Mouse (Mus musculus) gastrocnemius, postnatal 4 days (tissue): Measurements from ENCODE around the gene Fbxw10. TPM values are rescaled to one million over a fixed set of nuclear protein-coding genes. Genes with fewer than 3 reads are reported as not detected.
A peak's percentile ranks its signal among the peaks of the same experiment; 100 is the strongest.

ENCODE experiments used
- DNase-seq, 2 experiments: peaks; one replicate each; pipeline ENCODE4 v3.0.0; 2021 to 2022; ENCODE audit warnings: low spot score in 2 of 2, mixed read lengths in 2 of 2
- total RNA-seq, 2 experiments: library from RNA; stranded (reverse); gene quantifications; 2 replicates each; pipeline ENCODE4 v1.2.3; 2021

The Fbxw10 gene
- total RNA-seq, 2 experiments from 2014 or later = 0.96 to 1.1 TPM

DNA sequence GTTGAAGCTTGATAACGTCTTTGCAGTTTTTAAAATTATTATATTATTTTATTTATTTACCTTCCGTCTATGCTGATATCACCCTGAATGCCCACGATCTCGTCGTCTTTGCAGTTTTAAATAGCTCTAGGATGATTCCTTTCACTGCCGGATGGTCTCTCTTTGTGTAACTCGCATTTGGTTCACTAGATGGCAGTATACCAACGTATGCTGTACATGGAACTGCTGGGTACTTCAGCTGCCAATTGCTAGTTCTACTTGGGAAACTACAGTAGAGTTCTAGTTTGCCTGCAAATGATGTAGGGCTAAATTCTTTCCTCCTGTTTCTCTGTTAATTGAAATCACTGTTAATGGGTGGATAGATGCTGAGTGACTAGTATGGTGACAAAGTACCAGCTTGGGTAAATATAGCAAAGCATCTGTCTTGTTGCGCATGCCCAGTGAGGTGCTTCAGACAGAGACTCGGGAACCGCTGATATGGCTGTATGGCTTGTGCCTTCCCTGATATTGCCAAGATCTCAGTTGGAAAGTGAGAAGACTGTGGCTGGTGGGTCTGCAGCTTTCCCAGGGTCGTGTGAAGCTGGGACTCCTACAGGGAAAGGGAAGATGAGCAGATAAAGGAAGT lies 54.9 kb downstream of the Fbxw10 start:
- DNase-seq = peak in 1 of 2 experiments; percentile 59

DNA sequence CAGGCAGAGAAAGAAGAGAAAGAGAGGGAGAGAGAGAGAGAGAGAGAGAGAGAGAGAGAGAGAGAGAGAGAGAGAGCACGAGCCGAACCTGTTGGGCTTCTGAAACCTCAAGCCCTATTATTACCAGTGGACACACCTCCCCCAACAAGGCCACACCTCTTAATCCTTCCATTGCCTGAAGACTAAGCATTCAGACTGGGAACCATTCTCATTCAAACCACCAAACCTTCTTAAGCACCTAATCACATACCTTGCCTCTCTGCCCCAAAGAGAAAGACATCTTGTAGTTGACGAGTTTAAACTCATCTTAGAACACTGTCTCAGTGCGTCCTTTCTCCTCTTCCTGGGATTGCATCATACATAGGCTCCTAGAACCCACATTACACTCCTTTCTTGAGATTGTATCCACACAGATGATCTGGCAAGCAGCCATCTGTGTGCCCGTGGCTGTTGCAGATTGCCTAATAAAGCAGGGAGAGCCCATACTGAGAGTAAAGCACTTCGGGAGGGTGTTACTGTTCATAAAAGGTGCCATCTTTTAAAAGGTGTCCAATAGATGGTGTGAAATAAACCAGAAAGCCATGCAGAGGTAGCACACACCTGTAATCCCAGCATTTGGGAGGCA lies 57.1 kb downstream of the Fbxw10 start:
- DNase-seq = no peak

DNA sequence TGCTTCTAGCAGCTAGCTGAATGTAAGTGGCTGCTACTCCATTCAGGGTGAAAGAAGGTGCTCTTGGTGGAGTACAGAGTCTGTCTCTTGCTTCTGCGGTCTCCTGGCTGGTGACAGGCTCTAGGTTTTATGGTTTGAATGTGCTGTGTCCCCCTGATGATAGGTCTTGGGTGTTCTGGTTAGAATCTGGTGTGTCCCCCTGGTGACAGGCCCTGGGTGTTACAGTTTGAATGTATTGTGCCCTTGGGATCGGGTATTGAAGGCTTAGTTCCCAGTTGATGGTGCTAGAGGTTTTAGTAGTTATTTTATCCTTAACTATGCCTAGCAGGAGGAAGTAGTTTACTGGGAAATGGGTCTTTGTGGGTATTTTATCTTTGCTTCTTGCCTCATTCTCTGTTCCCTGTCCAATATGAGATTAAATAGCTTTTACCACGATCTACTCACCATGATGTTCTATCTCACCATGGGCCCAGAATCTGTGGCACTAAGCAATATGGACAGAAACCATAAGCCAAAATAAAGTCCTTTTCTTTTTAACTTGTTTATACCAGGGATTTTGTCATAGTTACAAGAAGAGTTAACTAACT lies 62.9 kb downstream of the Fbxw10 start:
- no peak for DNase-seq

DNA sequence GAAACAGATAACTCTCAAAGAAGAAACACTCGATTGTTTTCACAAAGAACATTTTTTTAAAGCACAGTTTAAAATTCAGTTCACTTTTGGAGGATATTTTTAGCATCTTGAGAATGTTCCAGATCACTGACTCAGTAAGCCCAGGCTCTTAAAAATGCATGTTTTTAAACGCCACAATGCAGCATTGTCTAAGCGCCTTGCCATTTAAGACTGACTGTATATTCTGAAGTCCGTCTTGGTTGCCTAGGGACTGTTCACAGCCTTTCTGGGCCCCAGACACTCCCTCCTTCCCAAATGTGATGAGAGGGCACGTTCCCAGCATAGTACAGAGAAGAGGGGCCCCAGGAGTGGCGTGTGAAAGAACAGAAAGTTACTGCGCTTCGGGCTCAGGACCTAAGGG lies 64.5 kb downstream of the Fbxw10 start:
- no peak for DNase-seq

DNA sequence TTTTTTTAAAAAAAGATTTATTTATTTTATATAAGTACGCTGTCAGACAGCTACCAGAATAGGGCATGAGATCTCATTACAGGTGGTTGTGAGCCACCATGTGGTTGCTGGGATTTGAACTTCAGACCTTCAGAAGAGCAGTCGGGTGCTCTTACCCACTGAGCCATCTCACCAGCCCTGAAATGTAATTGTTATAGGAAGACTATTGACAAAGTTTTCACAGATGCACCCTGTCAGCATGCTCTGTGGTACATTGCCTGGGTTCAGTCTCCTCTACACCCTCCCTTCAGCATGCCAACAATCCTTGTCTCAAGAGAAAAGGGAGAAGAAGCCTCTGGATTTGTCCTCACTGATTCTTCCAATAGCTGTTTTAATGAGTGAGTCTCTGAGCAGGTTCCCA lies 66.3 kb downstream of the Fbxw10 start:
- DNase-seq = no peak

DNA sequence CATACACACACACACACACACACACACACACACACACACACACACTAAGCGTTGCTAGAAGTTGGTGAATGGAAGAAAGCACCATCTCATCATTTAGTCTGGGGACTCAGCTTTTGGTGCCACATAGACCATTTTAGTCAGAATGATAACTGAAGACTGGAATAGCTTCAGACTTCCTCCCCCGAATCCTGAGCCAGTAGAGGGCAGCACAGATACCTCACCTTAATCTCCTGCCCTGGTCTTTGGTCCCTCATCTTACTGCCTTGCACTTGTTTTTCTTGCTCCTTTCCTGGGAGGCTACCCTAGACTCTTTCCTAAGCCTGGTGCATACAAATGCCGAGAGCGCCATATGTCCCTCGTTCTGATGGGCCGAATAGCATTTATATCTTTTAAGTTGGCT lies 67.7 kb downstream of the Fbxw10 start:
- DNase-seq = no peak

DNA sequence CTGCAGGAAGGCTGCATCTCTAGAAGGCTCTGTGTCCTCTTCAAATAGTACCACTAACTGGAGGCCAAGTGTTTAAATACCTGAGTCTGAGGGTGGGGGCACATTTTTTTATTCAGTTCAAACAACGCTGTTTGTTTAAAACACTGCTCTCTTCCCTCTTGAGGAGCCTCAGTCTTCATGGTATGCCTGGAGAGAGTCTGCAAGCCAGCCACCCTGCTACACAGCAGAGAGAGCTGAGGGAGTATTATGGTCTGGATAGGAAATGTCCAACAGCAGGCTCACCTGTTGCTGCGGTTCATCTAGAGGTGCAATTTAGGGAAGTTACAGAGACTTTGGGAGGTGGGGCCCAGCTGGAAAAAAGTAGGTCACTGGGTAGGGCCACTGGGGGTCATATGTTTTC lies 68.6 kb downstream of the Fbxw10 start:
- no peak for DNase-seq

DNA sequence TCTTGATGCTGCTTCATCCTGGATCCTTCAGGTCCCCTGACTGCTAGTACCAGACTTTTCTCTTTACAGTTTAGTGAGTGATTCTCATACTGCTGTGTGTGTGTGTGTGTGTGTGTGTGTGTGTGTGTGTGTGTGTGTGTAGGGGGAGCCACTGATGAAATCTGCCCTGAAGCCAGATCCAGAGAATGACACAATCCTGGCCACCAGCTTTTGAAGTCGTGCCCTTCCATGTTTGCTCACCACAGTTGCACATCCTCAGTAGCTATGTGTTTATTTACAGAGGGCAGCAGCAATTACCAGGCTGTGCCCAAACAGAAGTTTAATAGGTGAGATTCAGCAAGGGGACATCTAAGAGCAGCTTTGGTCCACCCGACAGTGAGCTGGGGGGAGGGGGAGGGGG lies 69.9 kb downstream of the Fbxw10 start:
- DNase-seq = no peak

DNA sequence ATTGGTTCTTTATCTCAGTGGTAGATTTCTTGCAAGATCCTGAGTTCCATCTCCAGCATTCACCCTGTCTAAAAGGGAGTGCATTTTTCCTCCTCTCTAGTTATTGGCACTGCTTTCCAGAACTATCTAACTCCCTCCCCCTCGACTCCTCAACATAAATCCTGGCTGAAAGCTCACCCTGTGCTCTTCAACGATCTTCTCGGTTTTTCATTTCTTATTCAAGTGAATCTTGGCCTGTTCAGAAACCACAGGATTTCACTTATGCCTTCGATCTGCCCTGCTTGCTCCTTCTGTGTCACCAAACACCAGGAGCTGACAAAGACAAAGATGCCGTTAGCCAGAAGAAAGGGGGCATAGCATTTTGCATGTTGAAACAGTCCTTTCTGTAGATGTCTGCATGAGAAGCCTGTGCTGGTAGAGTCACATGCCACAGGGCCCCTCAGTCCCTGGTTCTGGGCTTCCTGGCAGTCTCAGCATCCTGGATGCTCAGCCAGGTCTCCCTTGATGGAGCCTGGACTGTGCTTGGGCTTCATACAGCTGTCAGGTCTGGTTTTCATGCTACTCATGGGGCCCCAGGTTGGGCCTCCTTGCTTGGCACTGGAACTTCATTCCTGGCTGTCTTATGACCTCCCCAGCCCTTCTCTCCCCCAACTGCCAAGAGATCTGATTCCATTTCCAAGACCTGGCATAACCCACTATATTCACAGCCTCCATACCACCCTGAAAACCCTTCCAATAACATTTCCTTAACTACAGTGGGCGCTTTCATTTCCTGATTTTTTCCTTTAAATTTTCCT lies 73.3 kb downstream of the Fbxw10 start:
- peak in 1 of 2 experiments; percentile 21 for DNase-seq

DNA sequence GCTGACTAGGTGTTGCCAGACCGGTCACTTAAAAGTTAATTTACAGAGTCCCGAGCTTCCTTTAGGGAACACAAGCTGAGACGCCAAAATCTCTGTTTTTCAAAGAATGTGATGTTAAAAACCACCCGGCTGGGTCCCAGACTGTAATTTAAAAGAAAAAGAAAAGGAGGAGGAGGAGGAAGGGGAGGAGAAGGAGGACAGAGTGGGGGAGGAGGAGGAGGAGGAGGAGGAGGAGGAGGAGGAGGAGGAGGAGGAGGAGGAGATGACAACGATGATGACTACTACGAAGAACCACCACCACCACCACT lies 73.8 kb downstream of the Fbxw10 start:
- DNase-seq = no peak

DNA sequence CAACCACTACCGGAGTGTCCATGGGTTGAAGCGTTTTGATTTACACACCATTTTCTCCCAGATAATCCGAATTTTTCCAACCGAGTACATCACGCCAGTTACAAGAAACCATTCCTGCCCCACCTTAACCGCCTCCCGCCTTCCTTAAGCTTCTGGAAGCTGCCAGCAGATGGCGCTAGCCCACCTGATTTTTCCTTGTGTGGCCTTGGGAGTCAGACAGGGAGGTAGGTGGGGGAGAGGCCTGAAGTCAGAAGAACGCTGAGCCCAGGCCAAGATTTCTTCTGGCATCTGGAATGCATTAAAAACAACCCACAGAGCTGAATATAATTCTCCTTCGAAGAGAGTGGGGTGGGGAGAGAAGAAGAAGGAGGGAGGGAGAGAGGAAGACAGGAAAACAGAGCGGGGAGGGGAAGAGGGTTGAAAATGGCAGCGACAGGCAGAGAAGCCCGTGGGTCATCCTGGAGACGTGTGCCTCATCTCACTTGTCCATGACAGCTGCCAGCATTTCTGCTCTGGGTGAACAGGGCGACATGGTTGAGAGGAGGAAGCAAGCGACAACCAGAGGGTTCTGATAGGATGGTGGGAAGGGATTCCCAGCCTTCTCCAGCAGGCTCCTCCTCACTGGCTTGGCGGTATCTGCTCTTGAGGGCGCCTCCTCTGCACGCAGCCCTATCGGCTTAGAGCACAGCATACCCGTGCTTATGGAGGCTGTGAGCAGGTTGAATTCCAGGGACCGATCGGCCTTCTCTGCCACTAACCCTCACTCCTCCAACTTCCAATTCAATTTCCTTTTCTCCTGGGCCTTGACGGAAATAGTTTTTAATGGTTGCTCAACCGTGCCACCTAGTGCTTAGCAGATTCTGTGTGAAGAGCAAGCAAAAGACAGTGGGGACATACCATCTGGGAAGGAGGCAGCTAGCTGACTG lies 74.4 kb downstream of the Fbxw10 start:
- peak; percentile 87 to 93 for DNase-seq

DNA sequence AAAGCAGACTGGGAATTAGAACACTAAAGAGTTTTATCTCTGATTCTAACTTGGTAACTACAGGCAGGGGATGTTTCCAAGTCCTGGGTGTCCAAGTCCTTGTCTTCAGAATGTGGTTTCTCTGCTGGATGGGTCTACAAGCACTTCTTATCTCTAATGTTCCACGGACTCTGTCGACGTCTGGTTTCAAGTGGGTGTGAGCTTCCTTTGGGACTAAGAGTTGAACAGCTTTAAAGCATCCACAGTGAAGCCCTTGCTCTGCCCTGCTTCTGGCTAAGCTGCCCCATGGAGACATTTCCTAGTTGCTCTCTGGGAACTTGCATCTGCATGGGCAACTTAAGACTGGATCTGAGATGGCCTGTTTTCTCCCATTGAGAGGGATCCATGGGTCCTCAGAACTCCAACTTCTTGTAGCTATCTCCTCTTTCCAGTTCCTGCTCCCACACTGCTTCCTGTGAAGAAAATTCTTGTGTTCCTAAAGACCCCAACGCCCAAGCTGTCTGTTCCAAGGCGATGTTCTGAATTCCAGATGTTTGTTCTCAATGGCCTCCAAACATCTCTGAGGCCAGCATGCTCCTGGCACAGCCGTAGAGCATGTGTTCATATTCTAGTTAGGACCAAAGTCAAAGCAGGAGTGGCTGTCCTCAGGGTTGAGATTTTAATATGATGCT lies 77.4 kb downstream of the Fbxw10 start:
- peak in 1 of 2 experiments; percentile 24 for DNase-seq

Other genes with a start within 250 kb of the Fbxw10 start
- 10 to 100 TPM; 29.1 to 31.3 TPM for gene Lrrc75a, start 198.5 kb upstream of the Fbxw10 start, total RNA-seq
- gene Mmgt2, start 198.4 kb upstream of the Fbxw10 start, total RNA-seq = 10 to 100 TPM; 24.2 to 26.0 TPM
- 1 to 10 TPM; 3.6 to 4.7 TPM for gene Zfp287, start 115.2 kb upstream of the Fbxw10 start, total RNA-seq
- gene Gm10428, start 94.0 kb upstream of the Fbxw10 start, total RNA-seq = not detected
- gene Zfp286, start 57.6 kb upstream of the Fbxw10 start, total RNA-seq = 1 to 10 TPM; 5.1 to 5.7 TPM
- 10 to 100 TPM; 24.1 to 28.3 TPM for gene Trim16, start 26.8 kb upstream of the Fbxw10 start, total RNA-seq
- gene Tvp23b, start 32.4 kb downstream of the Fbxw10 start, total RNA-seq = 10 to 100 TPM; 18.9 to 20.4 TPM
- gene Cdrt4, start 104.1 kb downstream of the Fbxw10 start, total RNA-seq = under 1 TPM in 1 of 2 experiments, not detected in 1; 0.66 TPM
- gene Tekt3, start 214.6 kb downstream of the Fbxw10 start, total RNA-seq = not detected